In the genomic region with DNA sequence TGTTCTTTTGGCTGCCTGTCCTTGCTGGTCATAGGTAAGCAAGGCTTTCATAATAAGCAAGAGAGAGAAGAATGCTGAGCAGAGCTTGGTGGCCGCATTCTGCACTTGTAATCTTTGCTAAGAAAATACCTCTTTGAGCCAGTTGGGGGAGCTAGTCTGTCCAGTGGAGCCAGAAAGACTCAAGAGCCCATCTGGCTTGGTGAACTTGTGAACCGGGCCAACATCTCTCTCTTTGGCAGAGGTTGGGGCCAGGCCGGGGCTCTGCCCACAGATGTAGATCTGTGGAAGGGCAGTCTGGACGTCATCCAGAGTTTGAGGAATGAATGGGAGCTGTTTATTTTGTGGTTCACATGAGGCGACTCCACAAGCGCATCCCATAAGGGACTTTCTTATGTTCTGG, we compare ENCODE assay signal across 12 mouse cellular contexts. TPM values are rescaled to one million over a fixed set of nuclear protein-coding genes. Genes with fewer than 3 reads are reported as not detected.
DNase-seq lines count a peak whose midpoint lies in the region; ATAC-seq and TF ChIP-seq lines count a peak whose summit lies in the region.
"Had no signal": no experiment of that assay in that cellular context is flagged by ENCODE, and none has a peak within 500 bp of the region (broad histone marks: within the 10 kb centered on the region; RNA-seq: fewer than 3 reads in every experiment).

No protein-coding gene starts in this region.

- no peaks in the 10 kb centered on the region for H3K27me3 ChIP-seq in intestine, postnatal 0 days (replicated peaks; ENCODE audit: control insufficient read depth, insufficient read depth, low read length)
- no peaks in the 10 kb centered on the region for H3K27me3 ChIP-seq in intestine, embryonic 15.5 days (replicated peaks)
- H3K27me3 ChIP-seq: embryonic facial prominence, embryonic 12.5 days; stomach, embryonic 15.5 days had no signal

- peak; percentile 51 for TF ChIP-seq CTCF in intestine, postnatal 0 days (IDR thresholded peaks at IDR 0.05; ENCODE audit: low read depth)

- H3K9me3 ChIP-seq in intestine, postnatal 0 days (ENCODE audit: control insufficient read depth), result no peaks in the 10 kb centered on the region
- H3K9me3 ChIP-seq in intestine, embryonic 15.5 days, result no peaks in the 10 kb centered on the region
- H3K9me3 ChIP-seq: embryonic facial prominence, embryonic 12.5 days; stomach, embryonic 15.5 days had no signal

- no peak overlapping the region for H3K4me3 ChIP-seq in intestine, postnatal 0 days (ENCODE audit: low read depth, low read length)
- H3K4me3 ChIP-seq in intestine, embryonic 15.5 days (replicated peaks), result no peak overlapping the region
- H3K4me3 ChIP-seq: embryonic facial prominence, embryonic 12.5 days; stomach, embryonic 15.5 days had no signal

- no peak overlapping the region for H3K9ac ChIP-seq in intestine, postnatal 0 days (ENCODE audit: low read depth, low read length)
- H3K9ac ChIP-seq in intestine, embryonic 15.5 days, result no peak overlapping the region
- H3K9ac ChIP-seq: embryonic facial prominence, embryonic 12.5 days; stomach, embryonic 15.5 days had no signal

- no peak overlapping the region for H3K27ac ChIP-seq in intestine, postnatal 0 days (ENCODE audit: low read depth, low read length)
- no peak overlapping the region for H3K27ac ChIP-seq in intestine, embryonic 15.5 days
- H3K27ac ChIP-seq: embryonic facial prominence, embryonic 12.5 days; macrophage; stomach, embryonic 15.5 days had no signal

- peak; percentile 21 for DNase-seq in cerebellum, adult 9-10 months
- peak; percentile 20 for DNase-seq in right cerebral cortex, adult 18-20 months
- no peak for DNase-seq in right cerebral cortex, postnatal 36 days (ENCODE audit: low spot score in 2 of 2)
- peak; percentile 75 for DNase-seq in testis, postnatal 14 days (ENCODE audit: low spot score)
- DNase-seq in thymus, postnatal 4 days, result no peak
- DNase-seq: gastrocnemius, postnatal 25 days had no signal

- no peaks in the 10 kb centered on the region for H3K4me1 ChIP-seq in intestine, postnatal 0 days (replicated peaks; ENCODE audit: control insufficient read depth, insufficient read depth, low read length)
- no peaks in the 10 kb centered on the region for H3K4me1 ChIP-seq in intestine, embryonic 15.5 days (replicated peaks)
- H3K4me1 ChIP-seq: embryonic facial prominence, embryonic 12.5 days; stomach, embryonic 15.5 days had no signal

- H3K36me3 ChIP-seq in intestine, postnatal 0 days (ENCODE audit: control insufficient read depth, insufficient read depth), result no peaks in the 10 kb centered on the region
- no peaks in the 10 kb centered on the region for H3K36me3 ChIP-seq in intestine, embryonic 15.5 days
- H3K36me3 ChIP-seq: embryonic facial prominence, embryonic 12.5 days; stomach, embryonic 15.5 days had no signal

- H3K4me2 ChIP-seq in intestine, postnatal 0 days (replicated peaks; ENCODE audit: low read depth), result no peak overlapping the region
- H3K4me2 ChIP-seq in intestine, embryonic 15.5 days (replicated peaks), result no peak overlapping the region
- H3K4me2 ChIP-seq: embryonic facial prominence, embryonic 12.5 days; stomach, embryonic 15.5 days had no signal

- ATAC-seq in cerebellum, adult (ENCODE audit: insufficient number of reproducible peaks, low FRiP score, low TSS enrichment), result no peak
- ATAC-seq in intestine, postnatal 0 days, result no peak
- no peak for ATAC-seq in intestine, embryonic 15.5 days

- 52% methylated on average over 6 of the region's 6 CpGs for WGBS in intestine, postnatal 0 days
- 62% methylated on average over 6 of the region's 6 CpGs for WGBS in intestine, embryonic 15.5 days

RNA-seq across cellular contexts. Expression of a gene that starts 44.1 kb away (rescaled TPM):
- 191 and 206 TPM in 2 replicates for polyA plus RNA-seq in intestine, postnatal 0 days (2015; fragmentation: Nextera tagmentation; extraction: Ambion mirVana)
- polyA plus RNA-seq in intestine, embryonic 15.5 days (2015; fragmentation: Nextera tagmentation; extraction: Ambion mirVana), result 78.3 and 80.0 TPM in 2 replicates

RNA-seq across cellular contexts. Expression of a gene that starts 51.0 kb away (rescaled TPM):
- 22.4 and 23.6 TPM in 2 replicates for polyA plus RNA-seq in intestine, postnatal 0 days (2015; fragmentation: Nextera tagmentation; extraction: Ambion mirVana)
- polyA plus RNA-seq in intestine, embryonic 15.5 days (2015; fragmentation: Nextera tagmentation; extraction: Ambion mirVana), result 57.0 and 60.6 TPM in 2 replicates

Comparison
In these comparisons a context has a peak if more than half of its experiments do, and no peak if none do; other contexts are left out.
1. DNase-seq: peak in cerebellum, adult 9-10 months (single experiment), right cerebral cortex, adult 18-20 months (single experiment) and testis, postnatal 14 days (single experiment); none in right cerebral cortex, postnatal 36 days (0 of 2) and thymus, postnatal 4 days (single experiment).